Mouse (Mus musculus) CH12F3 (cell line): ENCODE data around the gene Phospho1.

Source experiments
- in situ Hi-C: fragments of 300-500 bp; cut with MboI; formaldehyde crosslinking; loops from 2 replicates; pipeline ENCODE4 v1.14.3; 2020; ENCODE audit warnings: low sequenced_read_pairs

Phospho1 gene

DNA sequence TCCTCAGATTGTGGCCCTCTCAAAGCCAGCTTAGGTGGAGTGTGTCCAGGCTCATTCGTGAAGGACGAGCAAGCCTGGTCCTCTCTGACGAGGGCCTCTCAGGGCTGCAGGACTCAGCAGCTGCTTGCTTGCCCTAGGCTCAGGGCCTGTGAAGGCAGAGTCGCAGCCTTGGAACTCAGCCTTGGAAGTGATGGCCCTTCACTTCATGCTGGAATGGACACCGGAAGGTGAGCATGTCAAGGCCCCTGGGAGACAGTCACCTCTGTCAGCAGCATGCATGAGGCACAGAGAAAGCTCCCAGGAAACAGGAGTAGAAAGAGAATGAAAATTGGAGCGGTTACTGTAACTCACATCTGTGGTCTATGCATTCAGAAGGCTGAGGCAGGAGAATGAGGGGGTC lies 12.6 kb upstream of the Phospho1 start:
- in situ Hi-C loops: no loop called here

DNA sequence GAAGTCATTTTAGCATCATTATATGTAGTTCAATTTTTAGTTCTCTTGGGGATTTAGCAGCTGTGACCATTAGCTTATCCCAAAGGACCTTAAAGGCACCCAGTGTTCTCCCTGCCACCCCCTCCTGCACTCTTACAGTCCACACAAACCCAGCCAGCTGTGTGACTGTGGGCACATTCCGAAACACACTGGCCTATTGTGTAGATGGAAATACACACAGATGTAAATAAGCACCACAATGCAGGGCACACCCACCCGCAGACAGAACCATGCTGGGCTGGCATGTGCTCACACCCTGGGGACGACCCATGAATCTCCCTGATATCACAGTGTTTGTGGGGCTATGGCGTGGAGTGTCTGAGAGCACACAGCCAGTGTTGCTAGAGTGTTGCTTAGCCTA lies 12.1 kb upstream of the Phospho1 start:
- in situ Hi-C loops: no loop called here

- in situ Hi-C loops: no loop called here
These were observed 10.2 kb upstream of the Phospho1 start for GRCm38 (mm10) chr11:95814101-95814500.

DNA sequence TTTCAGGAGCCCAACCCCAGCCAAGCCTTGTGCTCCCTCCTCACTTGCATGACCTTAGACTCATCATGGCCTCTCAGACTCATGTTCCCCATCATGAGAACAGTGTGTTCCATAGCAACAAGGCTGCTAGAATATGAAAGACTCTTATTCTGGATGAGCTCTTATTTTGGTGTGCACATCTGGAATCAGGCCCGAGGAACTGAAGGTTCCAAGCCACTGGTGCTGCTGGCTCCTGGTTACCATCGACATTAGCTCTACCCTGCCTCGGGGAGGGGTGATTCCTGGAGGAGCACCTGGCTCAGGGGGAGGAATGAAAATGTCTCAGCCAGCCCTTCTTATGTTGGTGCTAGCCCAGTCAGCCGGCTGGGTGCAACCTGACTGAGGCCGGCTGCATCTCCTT lies 9.4 kb upstream of the Phospho1 start:
- in situ Hi-C loops: no loop called here

GRCm38 (mm10) chr11:95815412-95815811 lies 8.9 kb upstream of the Phospho1 start:
- in situ Hi-C loops: no loop called here

DNA sequence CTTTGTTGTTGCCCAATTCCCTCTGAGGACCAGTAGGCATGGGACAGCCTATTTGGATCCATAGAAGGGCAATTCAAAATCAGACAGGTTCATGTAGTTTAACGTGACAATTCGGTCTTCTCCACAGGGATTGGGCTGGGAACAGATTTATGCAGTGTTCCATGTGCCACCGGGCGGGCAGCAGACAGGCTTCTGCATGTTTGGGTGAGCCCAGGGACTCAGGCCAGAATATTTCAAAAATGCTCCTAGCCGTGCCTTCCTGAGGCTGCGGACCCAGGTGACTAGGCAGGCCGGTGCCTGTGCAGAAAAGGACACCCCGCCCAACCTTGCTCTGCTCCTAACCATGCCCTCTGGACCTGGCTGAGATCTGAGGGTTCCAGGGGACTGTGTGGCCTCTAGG lies 5.2 kb upstream of the Phospho1 start:
- in situ Hi-C loops: no loop called here

GRCm38 (mm10) chr11:95821511-95821910 lies 2.8 kb upstream of the Phospho1 start:
- in situ Hi-C loops: no loop called here

DNA sequence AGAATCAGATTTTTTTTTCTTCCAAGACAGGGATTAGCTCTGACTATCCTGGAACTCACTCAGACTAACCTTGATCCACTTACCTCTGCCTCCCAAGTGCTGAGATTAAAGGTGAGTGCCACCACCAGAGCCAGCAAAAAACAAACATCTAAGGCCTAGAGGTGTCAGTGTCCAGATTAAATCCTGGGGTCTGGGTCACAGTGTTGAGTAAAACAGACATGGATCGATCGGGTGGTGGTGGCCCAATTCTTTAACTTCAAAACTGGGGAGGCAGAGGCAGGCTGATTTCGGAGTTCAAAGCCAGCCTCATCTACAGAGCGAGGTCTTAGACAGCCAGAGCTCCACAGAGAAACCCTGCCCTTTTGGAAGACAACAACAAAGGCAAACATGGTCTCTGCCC lies 1.9 kb upstream of the Phospho1 start:
- in situ Hi-C loops: no loop called here

- in situ Hi-C loops: loop anchor here (5.0 kb wide), 1 partner anchor 37 kb away; no protein-coding TSS in a partner anchor
These were observed 561 bp downstream of the Phospho1 start for GRCm38 (mm10) chr11:95824877-95825243.

- in situ Hi-C loops: loop anchor here (5.0 kb wide), 1 partner anchor 37 kb away; no protein-coding TSS in a partner anchor
These were observed 1.3 kb downstream of the Phospho1 start for GRCm38 (mm10) chr11:95825625-95826024.

DNA sequence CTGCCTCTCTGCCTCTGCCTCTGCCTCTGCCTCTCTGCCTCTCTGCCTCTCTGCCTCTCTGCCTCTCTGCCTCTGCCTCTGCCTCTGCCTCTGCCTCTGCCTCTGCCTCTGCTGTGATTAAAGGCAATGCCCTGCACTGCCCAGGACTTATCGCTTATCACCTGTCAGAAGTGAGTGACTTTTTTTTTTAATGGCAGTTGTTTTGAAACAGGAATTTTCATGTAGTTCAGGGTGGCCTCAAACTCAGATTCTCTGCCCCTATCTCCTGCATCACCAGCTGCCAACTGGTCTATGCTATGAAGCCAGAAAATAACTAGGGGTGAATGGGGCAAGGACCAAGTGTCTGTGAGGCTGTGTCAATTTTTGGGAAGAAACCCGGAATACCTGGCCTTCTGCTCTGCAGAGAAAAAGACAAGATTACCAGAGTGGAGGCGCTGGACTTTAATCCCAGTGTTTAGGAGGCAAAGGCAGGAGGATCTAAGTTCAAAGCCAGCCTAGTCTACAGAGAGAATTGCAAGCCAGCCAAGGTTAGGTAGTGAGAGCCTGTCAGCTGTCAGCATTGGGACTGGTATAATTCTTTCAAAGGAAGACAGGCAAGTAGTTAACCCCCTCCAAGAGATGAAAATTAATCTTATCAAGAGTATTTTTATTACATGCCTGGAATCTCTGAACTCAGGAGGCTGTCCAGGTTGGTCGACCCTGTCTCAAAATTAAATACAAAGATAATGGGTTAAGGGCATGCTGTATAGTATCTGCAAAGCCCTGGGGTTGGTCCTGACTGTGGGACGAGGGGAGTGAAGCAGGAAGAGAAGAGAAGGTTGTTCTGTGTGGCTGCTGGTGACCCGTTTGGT lies 2.2 kb downstream of the Phospho1 start:
- in situ Hi-C loops: loop anchor here (5.0 kb wide), 1 partner anchor 36 kb away; no protein-coding TSS in a partner anchor

DNA sequence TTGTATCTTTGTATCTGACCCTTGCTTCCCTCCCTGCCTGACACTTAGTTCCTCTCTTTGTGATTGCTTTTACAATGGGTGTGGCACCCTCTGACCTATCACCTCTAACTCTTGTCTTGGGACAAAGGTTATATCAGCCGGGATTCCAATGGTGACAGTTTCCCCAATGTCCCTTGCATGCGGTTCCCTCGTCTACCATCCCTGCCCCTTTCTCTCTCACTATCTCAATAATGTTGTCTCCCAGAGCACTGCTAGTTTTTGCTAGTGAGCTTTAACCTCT lies 2.8 kb downstream of the Phospho1 start:
- in situ Hi-C loops: loop anchor here (5.0 kb wide), 1 partner anchor 35 kb away; no protein-coding TSS in a partner anchor

DNA sequence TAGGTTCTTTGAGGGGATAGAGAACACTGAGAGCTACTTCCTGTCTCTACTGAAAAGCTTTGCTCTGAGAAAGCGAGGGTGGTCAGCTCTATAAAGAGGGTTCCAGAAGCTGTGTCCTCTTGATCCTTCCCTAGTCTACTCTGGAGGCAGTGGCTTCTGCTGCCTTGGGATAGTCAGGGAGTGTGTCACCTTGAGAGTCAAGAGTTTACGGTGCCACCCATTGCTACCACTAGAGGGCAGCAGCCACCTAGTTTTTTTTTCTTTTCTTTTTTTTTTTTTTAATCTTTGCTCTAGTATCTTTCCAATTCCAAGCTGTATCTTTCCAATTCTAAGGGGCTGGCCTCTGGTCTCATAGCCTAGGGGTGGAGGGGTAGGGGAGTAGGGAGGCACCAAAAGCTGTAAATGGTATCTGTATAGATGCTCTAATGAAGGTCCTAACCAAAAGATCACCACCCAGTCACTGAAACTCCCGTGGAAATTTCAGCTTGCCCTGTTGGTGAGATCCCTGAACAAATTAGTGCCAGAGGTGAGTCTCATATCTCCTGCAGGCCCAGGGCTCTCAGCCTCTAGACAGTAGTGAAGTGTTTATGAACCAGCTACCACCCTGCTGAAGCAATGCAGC lies 3.3 kb downstream of the Phospho1 start:
- in situ Hi-C loops: loop anchor here (5.0 kb wide), 1 partner anchor 35 kb away; no protein-coding TSS in a partner anchor

DNA sequence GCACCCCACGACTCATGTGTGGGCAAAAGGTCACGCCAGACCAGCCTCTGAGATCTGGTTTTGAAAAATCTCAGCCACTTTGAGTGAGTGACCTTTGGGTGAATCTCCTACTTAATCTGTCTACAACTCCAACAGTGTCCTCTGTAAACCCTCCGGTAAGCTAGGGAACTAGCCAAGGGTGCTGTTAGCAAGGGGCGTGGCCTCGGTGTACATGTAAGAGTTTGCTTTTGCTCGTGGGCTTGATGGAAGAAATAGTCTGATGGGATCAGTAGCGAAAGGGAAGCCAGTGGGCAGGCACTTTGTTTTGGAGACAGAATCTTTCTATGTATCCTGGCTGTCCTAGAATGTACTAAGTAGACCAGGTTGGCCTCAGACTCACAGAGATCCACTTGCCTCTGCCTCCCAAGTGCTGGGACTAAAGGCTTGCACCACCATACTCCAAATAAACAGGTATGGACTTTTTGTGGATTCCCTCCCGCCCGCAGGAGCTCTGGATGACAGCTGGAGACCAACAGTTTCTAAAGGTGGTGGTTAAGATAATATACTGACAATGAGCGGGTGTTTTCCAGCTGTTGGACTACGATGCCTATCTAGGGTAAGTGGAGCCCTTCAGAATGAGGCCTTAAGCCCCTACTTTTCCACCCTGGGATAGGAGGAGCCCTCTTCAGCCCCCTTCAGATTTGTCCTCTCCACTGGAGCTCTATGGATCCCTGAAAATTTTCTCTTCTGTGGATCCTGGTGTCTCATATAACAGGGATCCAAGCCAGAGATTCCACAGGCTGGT lies 4.1 kb downstream of the Phospho1 start:
- in situ Hi-C loops: loop anchor here (5.0 kb wide), 1 partner anchor 34 kb away; no protein-coding TSS in a partner anchor

DNA sequence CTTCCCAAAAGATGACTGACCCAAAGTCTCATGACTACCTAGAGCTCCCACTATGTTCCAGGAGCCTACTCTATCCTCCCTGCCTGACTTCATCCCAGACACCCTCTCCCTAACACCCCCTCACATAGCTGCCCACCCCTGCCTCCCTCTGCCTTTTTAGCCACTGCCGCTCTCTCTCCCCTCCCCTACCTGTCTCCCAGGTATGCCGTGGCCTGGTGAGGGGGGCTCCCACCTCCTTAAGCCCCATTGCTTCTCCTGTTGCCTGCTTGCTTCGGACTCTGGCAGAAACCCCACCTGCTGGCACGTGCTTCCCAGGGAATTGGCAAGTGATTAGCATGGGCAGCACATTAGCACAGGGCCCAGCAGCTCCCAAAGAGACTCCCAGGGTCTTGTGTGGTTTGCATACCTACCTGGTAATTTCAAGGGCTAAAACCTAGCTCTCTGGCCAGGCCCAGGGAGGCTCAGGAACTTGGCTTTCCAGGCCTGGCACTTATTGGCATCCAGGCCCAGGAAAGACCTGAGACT lies 5.3 kb downstream of the Phospho1 start:
- in situ Hi-C loops: loop anchor here (5.0 kb wide), 1 partner anchor 33 kb away; no protein-coding TSS in a partner anchor

DNA sequence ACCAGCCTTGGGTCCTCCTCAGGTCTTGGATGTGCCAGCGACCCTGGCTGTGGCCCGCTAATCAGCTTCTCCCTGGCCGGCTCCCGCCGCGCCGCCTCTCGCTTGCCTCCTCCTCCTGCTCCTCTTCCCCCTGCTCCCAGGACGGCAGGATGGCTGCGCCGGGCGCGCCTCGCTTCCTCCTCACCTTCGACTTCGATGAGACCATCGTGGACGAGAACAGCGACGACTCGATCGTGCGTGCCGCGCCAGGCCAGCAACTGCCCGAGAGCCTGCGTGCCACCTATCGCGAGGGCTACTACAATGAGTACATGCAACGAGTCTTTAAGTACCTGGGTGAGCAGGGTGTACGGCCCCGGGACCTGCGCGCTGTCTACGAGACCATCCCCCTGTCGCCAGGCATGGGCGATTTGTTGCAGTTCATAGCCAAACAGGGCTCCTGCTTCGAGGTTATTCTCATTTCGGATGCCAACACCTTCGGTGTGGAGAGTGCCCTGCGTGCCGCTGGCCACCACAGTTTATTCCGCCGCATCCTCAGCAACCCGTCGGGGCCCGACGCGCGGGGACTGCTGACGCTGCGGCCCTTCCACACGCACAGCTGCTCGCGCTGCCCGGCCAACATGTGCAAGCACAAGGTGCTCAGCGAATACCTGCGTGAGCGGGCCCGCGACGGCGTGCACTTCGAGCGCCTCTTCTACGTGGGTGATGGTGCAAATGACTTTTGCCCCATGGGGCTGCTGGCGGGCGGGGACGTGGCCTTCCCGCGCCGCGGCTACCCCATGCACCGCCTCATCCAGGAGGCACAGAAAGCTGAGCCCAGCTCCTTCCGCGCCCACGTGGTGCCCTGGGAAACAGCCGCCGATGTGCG lies 6.3 kb downstream of the Phospho1 start:
- in situ Hi-C loops: no loop called here

GRCm38 (mm10) chr11:95831276-95831619 lies 6.9 kb downstream of the Phospho1 start:
- in situ Hi-C loops: no loop called here

DNA sequence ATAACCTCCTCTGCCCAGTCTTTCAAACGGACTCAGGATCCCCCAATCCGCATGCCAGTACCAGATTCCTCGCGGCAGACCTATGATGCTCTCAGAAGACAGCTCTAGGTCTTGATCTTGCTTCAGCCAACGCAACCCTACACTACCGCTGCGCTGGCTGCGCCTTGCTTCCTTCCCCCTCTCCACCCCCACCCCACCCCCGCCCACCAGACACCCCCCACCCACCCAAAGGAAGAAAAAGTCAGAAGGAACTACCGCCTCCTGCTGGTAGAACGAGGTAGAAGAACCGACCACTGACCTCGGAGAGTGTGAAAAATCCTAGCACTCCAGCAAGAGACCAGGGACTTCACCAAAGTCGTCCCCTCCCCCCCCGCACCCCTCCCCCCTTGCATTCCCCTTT lies 7.3 kb downstream of the Phospho1 start:
- in situ Hi-C loops: no loop called here

- in situ Hi-C loops: no loop called here
These were observed 8.1 kb downstream of the Phospho1 start for GRCm38 (mm10) chr11:95832129-95833005.
